Comparison of ENCODE assay signal across 9 mouse cellular contexts in the genomic region with DNA sequence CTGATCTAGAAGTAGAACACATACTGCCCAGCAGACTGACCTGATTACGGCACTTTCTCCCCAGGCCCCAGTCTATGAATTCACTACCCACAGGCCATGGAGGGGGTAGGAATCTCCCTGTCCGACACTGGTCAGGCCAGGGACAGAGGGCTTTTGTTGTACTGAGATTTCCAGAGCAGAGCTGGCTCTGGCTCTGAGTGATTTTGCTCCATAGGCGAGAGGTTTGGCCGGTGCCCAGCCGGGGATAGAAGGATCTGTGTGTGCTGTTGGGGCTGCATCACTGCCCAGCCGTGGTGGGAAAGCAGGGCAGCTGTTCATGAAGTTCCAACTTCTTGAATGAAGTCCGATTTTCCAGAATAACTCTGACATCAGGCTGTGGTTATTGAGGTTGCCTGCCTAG. TPM values are rescaled to one million over a fixed set of nuclear protein-coding genes. Genes with fewer than 3 reads are reported as not detected.
DNase-seq lines count a peak whose midpoint lies in the region; ATAC-seq and TF ChIP-seq lines count a peak whose summit lies in the region.
"Had no signal": no experiment of that assay in that cellular context is flagged by ENCODE, and none has a peak within 500 bp of the region (broad histone marks: within the 10 kb centered on the region; RNA-seq: fewer than 3 reads in every experiment).

No protein-coding gene starts in this region.

- no peaks in the 10 kb centered on the region for H3K9me3 ChIP-seq in liver, embryonic 14.5 days (ENCODE audit: control insufficient read depth, low read length)

- H3K36me3 ChIP-seq in liver, embryonic 14.5 days (replicated peaks; ENCODE audit: control insufficient read depth, insufficient read depth, low read depth), result no peaks in the 10 kb centered on the region

- TF ChIP-seq EP300 in liver, embryonic 14.5 days (IDR thresholded peaks at IDR 0.05; ENCODE audit: low read depth), result no peak

- DNase-seq in urinary bladder, postnatal 14 days (ENCODE audit: low spot score), result peak; percentile 20
- no peak for DNase-seq in urinary bladder, postnatal 25 days (ENCODE audit: low spot score)
- peak; percentile 30 to 44 for DNase-seq in frontal cortex, postnatal 36 days (ENCODE audit: low spot score in 2 of 2)
- peak; percentile 73 for DNase-seq in layer of hippocampus, adult 11-12 months (ENCODE audit: low spot score)
- no peak for DNase-seq in liver, embryonic 14.5 days (ENCODE audit: low read depth in 3 of 3, low spot score in 3 of 3)
- DNase-seq in right cerebral cortex, postnatal 4 days, result peak; percentile 68
- DNase-seq in adrenal gland, adult (ENCODE audit: inconsistent age in 2 of 2, low spot score in 1 of 2), result no peak
- DNase-seq in adrenal gland, postnatal 14 days, result no peak

- H3K4me2 ChIP-seq in liver, embryonic 14.5 days (ENCODE audit: low read depth), result peak overlapping the region; percentile 75

- ATAC-seq in liver, embryonic 14.5 days (ENCODE audit: insufficient read depth), result no peak

- no peaks in the 10 kb centered on the region for H3K27me3 ChIP-seq in liver, embryonic 14.5 days (ENCODE audit: control insufficient read depth, insufficient read depth, low read length)

- 57% methylated on average over 7 of the region's 7 CpGs for WGBS in liver, embryonic 14.5 days (ENCODE audit: insufficient replicate concordance)

- H3K4me3 ChIP-seq in liver, embryonic 14.5 days (ENCODE audit: insufficient read depth in 1 of 2, low read depth in 2 of 2, low read length in 2 of 2), result no peak overlapping the region

- TF ChIP-seq CTCF in liver, embryonic 14.5 days (IDR thresholded peaks at IDR 0.05; ENCODE audit: low read depth), result no peak

- peak overlapping the region; percentile 80 for H3K9ac ChIP-seq in liver, embryonic 14.5 days (replicated peaks)

- H3K27ac ChIP-seq in liver, embryonic 14.5 days, result peak overlapping the region; percentile 98
- H3K27ac ChIP-seq: macrophage had no signal

- H3K4me1 ChIP-seq in liver, embryonic 14.5 days (replicated peaks; ENCODE audit: control insufficient read depth in 2 of 2, insufficient read depth in 2 of 2, low read length in 1 of 2), result peaks cover 64 to 75% of the 10 kb centered on the region in 2 experiments

RNA-seq across cellular contexts. Expression of gene Lpcat1, which starts 20.1 kb away (rescaled TPM):
- polyA plus RNA-seq in liver, embryonic 14.5 days (2012; rRNA removed), result 49.5 and 61.0 TPM in 2 replicates
- polyA plus RNA-seq in liver, embryonic 14.5 days (2014; fragmentation: Nextera tagmentation; extraction: Ambion mirVana), result 63.7 and 72.5 TPM in 2 replicates
- total RNA-seq in adrenal gland, postnatal 14 days (2021), result 17.3 and 18.9 TPM in 2 replicates

Comparison
In these comparisons a context has a peak if more than half of its experiments do, and no peak if none do; other contexts are left out.
1. DNase-seq: peak in urinary bladder, postnatal 14 days (single experiment), frontal cortex, postnatal 36 days (2 of 2), layer of hippocampus, adult 11-12 months (single experiment) and right cerebral cortex, postnatal 4 days (single experiment); none in urinary bladder, postnatal 25 days (single experiment), liver, embryonic 14.5 days (0 of 3), adrenal gland, adult (0 of 2) and adrenal gland, postnatal 14 days (single experiment).